Mouse (Mus musculus): Measurements from ENCODE around the gene Sema6d.

DNA sequence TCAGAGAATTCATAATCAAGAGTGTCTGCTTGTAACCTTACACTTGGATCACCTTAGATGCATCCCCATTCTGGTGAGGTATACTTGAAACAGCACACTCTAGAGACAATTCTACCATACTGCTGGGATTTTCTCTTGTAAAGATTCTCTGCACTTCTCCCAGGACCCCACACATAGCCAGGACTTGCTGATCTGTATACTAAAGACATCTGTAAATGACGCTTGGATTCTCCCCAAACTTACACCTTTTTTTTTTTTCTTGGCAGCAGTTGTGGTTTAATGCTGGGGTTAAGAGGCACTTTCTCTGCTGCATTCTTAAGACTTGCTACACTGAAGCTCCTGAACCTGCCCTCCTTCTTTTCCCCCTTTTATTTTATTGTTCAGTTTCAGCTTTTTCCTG is 68.4 kb downstream of the Sema6d start:
- TF ChIP-seq CTCF (IDR thresholded peaks at IDR 0.05; ENCODE audit: control insufficient read depth, insufficient read depth, insufficient read length) (no peak), USF1 (IDR thresholded peaks at IDR 0.05; ENCODE audit: low read depth) (no peak), MAX (IDR thresholded peaks at IDR 0.05) (no peak), CEBPB (IDR thresholded peaks at IDR 0.05; ENCODE audit: low read depth) (no peak), MYOD1 (IDR thresholded peaks at IDR 0.05; ENCODE audit: control insufficient read depth, insufficient read length, low read depth) (no peak), MYOG (IDR thresholded peaks at IDR 0.05; ENCODE audit: control insufficient read depth, extremely low read depth, insufficient read length) (no peak)

All from C2C12 (cell line).